Mouse (Mus musculus) MEL (cell line): ENCODE data around the gene Tgds.

Experiments used
- EP300 ChIP-seq, 2 experiments: IDR thresholded peaks; 2 replicates each; pipeline ENCODE4 v1.6.1; 2011; ENCODE audit warnings: improper control_type of control experiment in 2 of 2, low read length in 2 of 2, low read depth in 1 of 2, mild to moderate bottlenecking in 1 of 2
- POLR2A ChIP-seq, 2 experiments: IDR thresholded peaks; 2 replicates each; pipeline ENCODE4 v1.6.1; 2011 to 2012; ENCODE audit warnings: low read length in 2 of 2, mild to moderate bottlenecking in 2 of 2, control low read depth in 1 of 2, improper control_type of control experiment in 1 of 2, low read depth in 1 of 2, moderate library complexity in 1 of 2; ENCODE audit not compliant: control insufficient read depth in 1 of 2, insufficient read depth in 1 of 2, poor library complexity in 1 of 2

DNA sequence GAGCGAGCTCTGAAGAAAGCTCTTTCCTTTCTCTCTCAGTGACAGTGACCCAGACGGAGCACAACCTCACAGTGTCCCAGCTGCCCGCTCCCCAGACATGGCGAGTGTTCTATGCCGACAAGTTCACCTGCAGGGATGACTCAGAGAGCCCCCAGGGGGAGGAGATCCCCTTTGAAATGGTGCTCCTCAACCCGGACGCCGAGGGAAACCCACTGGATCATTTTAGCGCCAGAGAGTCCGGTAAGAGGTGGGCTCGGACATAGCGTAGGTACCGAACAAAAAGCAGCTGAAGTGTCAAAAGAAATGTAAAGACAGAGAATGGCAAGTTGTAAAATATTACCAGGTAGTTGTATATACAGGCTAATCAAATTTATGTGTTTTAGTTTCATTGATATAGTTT, 15.5 kb upstream of the Tgds start:
- TF ChIP-seq POLR2A (IDR thresholded peaks at IDR 0.05; ENCODE audit: control insufficient read depth in 1 of 2, insufficient read depth in 1 of 2, low read depth in 1 of 2, low read length in 2 of 2, poor library complexity in 1 of 2) (no peak), EP300 (IDR thresholded peaks at IDR 0.05; ENCODE audit: low read depth in 1 of 2, low read length in 2 of 2) (no peak)
